Mouse (Mus musculus) hindbrain, embryonic 12.5 days (tissue): ENCODE measurements around the gene Rplp0. TPM values are rescaled to one million over a fixed set of nuclear protein-coding genes. Genes with fewer than 3 reads are reported as not detected.
A peak's percentile ranks its signal among the peaks of the same experiment; 100 is the strongest.

ENCODE experiments used
- ATAC-seq: fragments of 200-750 bp; cut with Nextera tagmentation; 2 replicates; pipeline ENCODE4 v1.8.0; 2017; ENCODE audit warnings: moderate TSS enrichment; ENCODE audit not compliant: low FRiP score
- H3K27ac ChIP-seq: fragments of 300-500 bp; sonication (generic); 2 replicates; pipeline ENCODE4 v1.5.1; 2016; ENCODE audit warnings: mild to moderate bottlenecking
- H3K27me3 ChIP-seq: fragments of 300-500 bp; sonication (generic); 2 replicates; pipeline ENCODE4 v1.6.1; 2016; ENCODE audit warnings: mild to moderate bottlenecking
- H3K36me3 ChIP-seq: fragments of 300-500 bp; sonication (generic); 2 replicates; pipeline ENCODE4 v1.6.1; 2016; ENCODE audit warnings: mild to moderate bottlenecking
- H3K4me1 ChIP-seq: fragments of 300-500 bp; sonication (generic); 2 replicates; pipeline ENCODE4 v1.6.1; 2016
- H3K4me2 ChIP-seq: fragments of 300-500 bp; sonication (generic); replicated peaks from 2 replicates; pipeline ENCODE4 v1.6.1; 2016; ENCODE audit warnings: mild to moderate bottlenecking
- H3K4me3 ChIP-seq: fragments of 300-500 bp; sonication (generic); 2 replicates; pipeline ENCODE4 v1.5.1; 2016; ENCODE audit warnings: mild to moderate bottlenecking
- H3K9ac ChIP-seq: fragments of 300-500 bp; sonication (generic); 2 replicates; pipeline ENCODE4 v1.6.1; 2016; ENCODE audit warnings: mild to moderate bottlenecking, moderate library complexity
- H3K9me3 ChIP-seq: fragments of 300-500 bp; sonication (generic); replicated peaks from 2 replicates; pipeline ENCODE4 v1.6.1; 2016; ENCODE audit warnings: mild to moderate bottlenecking
- WGBS: fragments of 180-500 bp; shearing (Covaris S2); methylation state at CpG from one replicate; pipeline ENCODE4 v1.1.7; 2016; 5-methylcytosine and 5-hydroxymethylcytosine counted together
- polyA plus RNA-seq: library from polyadenylated mRNA; unstranded; fragments of >200 nt; fragmentation: Nextera tagmentation; extraction: Ambion mirVana; gene quantifications from 2 replicates; pipeline ENCODE4 v1.2.1, GENCODE M21; 2016

Rplp0 gene
- polyA plus RNA-seq, 1 experiment from 2014 or later = 900 TPM

DNA sequence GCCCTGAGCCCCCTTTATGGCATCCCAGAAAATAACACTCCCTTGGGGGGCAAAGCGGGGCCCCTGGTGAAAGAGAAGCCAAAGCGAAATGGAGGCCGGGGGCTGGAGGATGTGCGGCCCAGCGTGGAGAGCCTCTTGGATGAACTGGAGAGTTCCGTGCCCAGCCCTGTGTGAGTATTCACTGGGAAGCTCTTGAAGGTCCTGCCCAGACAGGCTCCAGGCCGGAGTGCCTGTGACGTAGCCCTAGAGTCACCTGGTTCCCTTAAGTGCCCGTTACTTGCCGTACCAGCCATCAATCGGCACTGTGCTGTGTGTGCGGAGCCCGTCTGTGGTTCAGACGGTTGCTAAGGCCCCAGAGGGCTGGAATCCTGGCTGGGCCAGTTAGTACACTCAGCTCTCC lies 13.6 kb upstream of the Rplp0 start:
- peaks cover 34% of the 10 kb centered on the region for H3K36me3 ChIP-seq
- no peaks in the 10 kb centered on the region for H3K27me3 ChIP-seq
- 85% methylated on average over 14 of the region's 14 CpGs for WGBS
- no peak overlapping the region for H3K4me3 ChIP-seq
- peaks cover 52% of the 10 kb centered on the region for H3K4me1 ChIP-seq
- no peak overlapping the region for H3K9ac ChIP-seq
- ATAC-seq = no peak
- H3K9me3 ChIP-seq = no peaks in the 10 kb centered on the region
- no peak overlapping the region for H3K4me2 ChIP-seq
- no peak overlapping the region for H3K27ac ChIP-seq

DNA sequence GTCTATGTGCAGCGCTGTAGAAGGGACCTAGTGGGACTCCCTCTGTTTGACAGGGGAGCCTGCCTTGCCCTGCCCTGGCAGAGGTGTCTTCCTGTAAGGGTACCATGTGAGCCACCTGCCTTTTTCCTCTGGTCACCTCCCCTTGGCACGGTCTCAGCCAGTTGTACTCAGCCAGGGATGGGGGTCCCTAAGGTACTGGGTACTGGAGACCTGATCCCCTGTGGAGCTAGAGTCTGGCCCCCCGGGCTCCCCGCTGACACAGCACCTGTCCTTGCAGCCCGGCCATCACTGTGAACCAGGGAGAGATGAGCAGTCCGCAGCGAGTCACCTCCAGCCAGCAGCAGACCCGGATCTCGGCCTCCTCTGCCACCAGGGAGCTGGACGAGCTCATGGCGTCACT lies 12.7 kb upstream of the Rplp0 start:
- no peak overlapping the region for H3K4me3 ChIP-seq
- no peak for ATAC-seq
- peak overlapping the region; percentile 23 for H3K9ac ChIP-seq
- no peaks in the 10 kb centered on the region for H3K27me3 ChIP-seq
- H3K9me3 ChIP-seq = no peaks in the 10 kb centered on the region
- H3K4me2 ChIP-seq = no peak overlapping the region
- H3K4me1 ChIP-seq = peaks cover 56% of the 10 kb centered on the region
- H3K36me3 ChIP-seq = peaks cover 34% of the 10 kb centered on the region
- WGBS = 62% methylated on average over 11 of the region's 11 CpGs
- peak overlapping the region; percentile 12; the same call in 1 of the 2 replicates for H3K27ac ChIP-seq

DNA sequence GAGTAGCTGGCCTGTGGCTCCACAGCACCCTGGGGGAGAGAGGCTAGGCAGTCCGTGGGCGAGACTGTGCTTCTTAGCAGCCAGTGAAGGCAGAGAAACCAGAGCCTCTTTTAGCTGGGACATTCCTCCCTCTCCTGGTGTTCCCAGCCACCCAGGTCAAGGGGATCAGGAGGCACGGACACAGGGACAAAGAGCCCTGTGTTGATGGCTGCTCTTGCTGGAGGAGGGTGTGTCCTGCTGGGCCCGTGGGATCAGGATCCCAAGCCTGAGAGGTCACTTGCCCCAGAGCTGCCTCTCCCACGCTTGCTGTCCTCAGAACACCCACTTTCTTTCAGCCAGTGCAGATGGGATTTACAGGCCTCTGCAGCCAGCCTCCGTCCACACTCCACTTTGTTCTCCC lies 12.3 kb upstream of the Rplp0 start:
- peaks cover 38% of the 10 kb centered on the region for H3K36me3 ChIP-seq
- peak overlapping the region; percentile 23 for H3K9ac ChIP-seq
- no peak for ATAC-seq

DNA sequence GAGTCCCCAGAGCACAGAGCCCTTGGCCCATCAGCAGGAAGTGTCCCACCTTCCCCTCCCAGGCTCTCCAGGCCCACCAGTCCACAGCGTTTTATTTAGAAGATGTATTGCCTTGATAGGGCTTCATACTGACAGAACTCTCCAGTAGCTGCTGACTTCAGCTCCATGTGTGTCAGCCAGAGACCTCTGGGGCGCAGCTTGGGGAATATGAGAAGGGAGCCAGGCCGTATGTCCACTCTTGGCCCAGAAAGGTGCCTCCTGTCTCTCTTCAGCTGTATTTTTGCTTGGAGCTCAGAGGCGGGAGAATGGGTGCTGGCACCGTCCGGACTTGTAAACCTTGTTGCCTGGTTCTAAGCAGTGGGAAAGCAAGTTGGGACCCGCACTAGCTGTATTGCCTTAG lies 11.8 kb upstream of the Rplp0 start:
- Histone ChIP-seq H3K4me1 (peaks cover 54% of the 10 kb centered on the region), H3K27me3 (no peaks in the 10 kb centered on the region), H3K4me2 (no peak overlapping the region), H3K9ac (0 out of 2 replicates have a peak overlapping the region, but pooled peaks have one; percentile 23), H3K4me3 (no peak overlapping the region), H3K9me3 (no peaks in the 10 kb centered on the region), H3K27ac (peak overlapping the region; percentile 46; the same call in 1 of the 2 replicates), H3K36me3 (peaks cover 40% of the 10 kb centered on the region)
- 76% methylated on average over 7 of the region's 7 CpGs for WGBS
- no peak for ATAC-seq

More for the DNA sequence above, 12.3 kb upstream of the Rplp0 start:
- no peaks in the 10 kb centered on the region for H3K27me3 ChIP-seq
- no peaks in the 10 kb centered on the region for H3K9me3 ChIP-seq
- 35% methylated on average over 6 of the region's 6 CpGs for WGBS
- peak overlapping the region; percentile 46 for H3K27ac ChIP-seq
- no peak overlapping the region for H3K4me3 ChIP-seq
- no peak overlapping the region for H3K4me2 ChIP-seq
- H3K4me1 ChIP-seq = peaks cover 56% of the 10 kb centered on the region

DNA sequence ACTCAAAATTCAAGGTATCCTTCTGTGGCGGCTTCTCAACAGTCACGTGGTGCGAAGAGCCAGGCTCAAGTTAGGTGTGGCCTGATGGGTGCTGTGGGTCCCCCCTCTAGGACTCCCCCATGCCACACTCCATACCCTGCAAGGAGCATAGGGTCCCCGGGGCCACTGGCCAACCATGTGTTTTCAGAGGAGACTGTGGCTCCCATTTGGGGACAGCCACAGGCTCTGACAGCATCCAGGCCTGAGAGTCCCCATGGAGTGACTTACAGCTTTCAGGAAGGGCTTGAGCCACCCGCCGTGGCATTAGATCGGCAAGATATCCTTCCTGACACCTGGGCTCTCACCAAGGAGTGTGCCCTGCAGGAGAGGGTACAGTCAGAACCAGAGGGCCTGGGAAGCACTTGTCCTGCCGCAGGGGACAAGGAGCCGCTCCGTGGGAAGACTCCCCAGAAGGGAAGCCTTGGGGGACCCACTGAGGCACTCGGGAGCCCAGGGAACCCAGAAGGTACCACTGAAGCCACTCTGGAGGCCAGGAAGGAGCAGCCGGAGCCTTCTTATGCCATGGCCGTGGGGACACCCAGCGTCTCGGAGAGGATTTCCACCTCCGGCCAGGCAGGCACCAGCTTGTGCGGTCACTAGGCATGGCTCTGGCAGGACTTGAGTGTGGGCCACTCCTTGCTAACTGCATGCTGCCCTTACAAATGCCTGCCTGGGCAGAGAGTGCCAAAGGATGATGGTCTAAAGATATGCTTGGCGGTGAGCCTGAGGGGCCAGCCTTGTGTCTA lies 10.6 kb upstream of the Rplp0 start:
- Histone ChIP-seq H3K9me3 (no peaks in the 10 kb centered on the region), H3K4me1 (peaks cover 42% of the 10 kb centered on the region), H3K27me3 (no peaks in the 10 kb centered on the region), H3K27ac (no peak overlapping the region), H3K9ac (no peak overlapping the region), H3K4me3 (no peak overlapping the region), H3K36me3 (peaks cover 52% of the 10 kb centered on the region), H3K4me2 (no peak overlapping the region)
- ATAC-seq = no peak
- WGBS = 92% methylated on average over 18 of the region's 18 CpGs

DNA sequence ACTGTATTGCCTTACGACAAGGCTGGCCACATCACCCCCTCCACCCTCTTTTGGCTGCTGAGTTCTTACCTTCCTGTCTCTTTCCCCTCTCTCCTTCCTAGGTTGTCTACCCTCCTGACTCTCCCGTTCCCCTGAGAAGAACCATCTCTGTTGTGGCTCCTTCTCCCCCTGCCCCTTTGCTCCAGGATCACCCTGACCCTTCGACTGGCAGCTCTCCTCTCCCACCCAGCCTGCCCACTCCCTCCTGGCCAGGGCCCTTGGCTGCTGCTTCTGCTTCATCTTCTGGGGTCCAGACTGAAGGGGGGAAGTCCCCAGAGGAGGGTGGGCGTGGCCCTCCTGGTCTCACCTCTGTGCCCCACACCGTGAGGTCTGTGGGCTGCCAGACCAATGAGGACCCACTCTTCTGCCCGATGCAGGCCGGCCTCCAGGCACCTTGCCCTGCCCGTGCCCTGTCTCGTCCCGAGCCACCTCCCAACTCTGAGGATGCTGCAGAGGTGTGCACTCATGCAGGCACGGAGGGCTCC lies 8.7 kb upstream of the Rplp0 start:
- peaks cover 56% of the 10 kb centered on the region for H3K36me3 ChIP-seq
- H3K4me3 ChIP-seq = no peak overlapping the region
- H3K4me2 ChIP-seq = no peak overlapping the region
- H3K4me1 ChIP-seq = peaks cover 23% of the 10 kb centered on the region
- H3K9ac ChIP-seq = no peak overlapping the region
- no peak for ATAC-seq
- no peaks in the 10 kb centered on the region for H3K27me3 ChIP-seq
- no peaks in the 10 kb centered on the region for H3K9me3 ChIP-seq
- H3K27ac ChIP-seq = no peak overlapping the region
- 80% methylated on average over 11 of the region's 11 CpGs for WGBS

DNA sequence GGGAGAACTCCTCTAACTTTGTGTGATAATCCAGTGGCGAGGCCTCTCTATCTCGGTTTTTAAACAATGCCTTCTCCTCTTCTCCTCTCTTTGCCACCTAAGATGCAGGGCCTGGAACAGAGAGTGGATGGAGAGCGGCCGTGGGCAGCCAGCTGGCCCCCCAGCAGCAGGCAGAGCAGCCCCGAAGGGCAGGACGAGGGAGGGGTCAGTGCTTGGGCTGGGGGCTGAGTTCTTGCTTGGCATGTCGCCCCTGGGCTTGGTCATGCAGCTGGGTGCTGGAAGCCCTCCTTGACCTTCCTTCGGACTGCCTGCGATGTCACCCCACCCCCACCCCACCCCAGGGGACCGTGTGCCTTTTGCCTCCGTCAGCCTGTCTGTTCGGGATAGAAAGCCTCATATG lies 7.9 kb upstream of the Rplp0 start:
- H3K36me3 ChIP-seq = peaks cover 49% of the 10 kb centered on the region
- H3K27ac ChIP-seq = no peak overlapping the region
- H3K4me1 ChIP-seq = peaks cover 17% of the 10 kb centered on the region
- WGBS = 61% methylated on average over 12 of the region's 12 CpGs
- no peak overlapping the region for H3K9ac ChIP-seq
- no peak for ATAC-seq
- H3K4me2 ChIP-seq = no peak overlapping the region
- H3K27me3 ChIP-seq = no peaks in the 10 kb centered on the region
- no peak overlapping the region for H3K4me3 ChIP-seq
- no peaks in the 10 kb centered on the region for H3K9me3 ChIP-seq

DNA sequence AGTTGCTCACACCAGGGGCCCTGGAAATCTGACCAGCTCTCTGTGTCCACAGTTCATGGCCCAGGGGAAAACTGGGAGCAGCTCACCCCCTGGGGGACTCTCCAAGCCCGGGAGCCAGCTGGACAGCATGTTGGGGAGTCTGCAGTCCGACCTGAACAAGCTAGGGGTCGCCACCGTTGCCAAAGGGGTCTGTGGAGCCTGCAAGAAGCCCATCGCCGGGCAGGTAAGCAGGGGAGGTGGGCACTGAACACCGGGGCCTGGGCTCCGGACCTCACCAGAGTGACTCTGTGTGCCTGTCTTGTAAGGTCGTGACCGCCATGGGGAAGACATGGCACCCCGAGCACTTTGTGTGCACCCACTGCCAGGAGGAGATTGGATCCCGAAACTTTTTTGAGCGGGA lies 7.5 kb upstream of the Rplp0 start:
- no peak for ATAC-seq
- Histone ChIP-seq H3K4me1 (peaks cover 12% of the 10 kb centered on the region), H3K36me3 (peaks cover 46% of the 10 kb centered on the region), H3K4me2 (no peak overlapping the region), H3K27me3 (no peaks in the 10 kb centered on the region), H3K9me3 (no peaks in the 10 kb centered on the region), H3K9ac (no peak overlapping the region), H3K27ac (no peak overlapping the region), H3K4me3 (no peak overlapping the region)
- 83% methylated on average over 13 of the region's 13 CpGs for WGBS

DNA sequence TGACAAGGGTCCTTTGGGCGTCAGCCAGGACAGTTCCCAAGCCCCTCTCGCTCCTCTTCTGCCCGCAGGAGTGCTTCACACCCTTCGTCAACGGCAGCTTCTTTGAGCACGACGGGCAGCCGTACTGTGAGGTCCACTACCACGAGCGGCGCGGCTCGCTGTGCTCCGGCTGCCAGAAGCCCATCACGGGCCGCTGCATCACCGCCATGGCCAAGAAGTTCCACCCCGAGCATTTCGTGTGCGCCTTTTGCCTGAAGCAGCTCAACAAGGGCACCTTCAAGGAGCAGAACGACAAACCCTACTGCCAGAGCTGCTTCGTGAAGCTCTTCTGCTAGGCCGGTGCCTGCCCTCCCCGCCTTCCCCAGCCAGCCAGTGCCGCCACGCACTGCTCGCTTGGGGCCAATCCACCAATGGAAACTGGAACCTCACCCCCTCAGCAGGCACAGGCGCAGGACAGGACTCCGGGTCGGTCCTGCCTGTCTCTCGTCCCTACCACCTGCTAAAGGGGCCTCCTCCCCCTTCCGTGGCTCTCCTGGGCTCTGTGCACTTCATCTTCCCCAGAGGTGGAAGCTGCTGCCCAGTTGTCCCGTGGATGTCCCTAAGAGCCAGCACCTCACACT lies 5.4 kb upstream of the Rplp0 start:
- 86% methylated on average over 33 of the region's 33 CpGs for WGBS
- H3K9me3 ChIP-seq = no peaks in the 10 kb centered on the region
- H3K4me2 ChIP-seq = no peak overlapping the region
- no peaks in the 10 kb centered on the region for H3K27me3 ChIP-seq
- H3K27ac ChIP-seq = no peak overlapping the region
- H3K4me1 ChIP-seq = peaks cover 5% of the 10 kb centered on the region
- no peak for ATAC-seq
- H3K9ac ChIP-seq = no peak overlapping the region
- peaks cover 25% of the 10 kb centered on the region for H3K36me3 ChIP-seq
- no peak overlapping the region for H3K4me3 ChIP-seq

DNA sequence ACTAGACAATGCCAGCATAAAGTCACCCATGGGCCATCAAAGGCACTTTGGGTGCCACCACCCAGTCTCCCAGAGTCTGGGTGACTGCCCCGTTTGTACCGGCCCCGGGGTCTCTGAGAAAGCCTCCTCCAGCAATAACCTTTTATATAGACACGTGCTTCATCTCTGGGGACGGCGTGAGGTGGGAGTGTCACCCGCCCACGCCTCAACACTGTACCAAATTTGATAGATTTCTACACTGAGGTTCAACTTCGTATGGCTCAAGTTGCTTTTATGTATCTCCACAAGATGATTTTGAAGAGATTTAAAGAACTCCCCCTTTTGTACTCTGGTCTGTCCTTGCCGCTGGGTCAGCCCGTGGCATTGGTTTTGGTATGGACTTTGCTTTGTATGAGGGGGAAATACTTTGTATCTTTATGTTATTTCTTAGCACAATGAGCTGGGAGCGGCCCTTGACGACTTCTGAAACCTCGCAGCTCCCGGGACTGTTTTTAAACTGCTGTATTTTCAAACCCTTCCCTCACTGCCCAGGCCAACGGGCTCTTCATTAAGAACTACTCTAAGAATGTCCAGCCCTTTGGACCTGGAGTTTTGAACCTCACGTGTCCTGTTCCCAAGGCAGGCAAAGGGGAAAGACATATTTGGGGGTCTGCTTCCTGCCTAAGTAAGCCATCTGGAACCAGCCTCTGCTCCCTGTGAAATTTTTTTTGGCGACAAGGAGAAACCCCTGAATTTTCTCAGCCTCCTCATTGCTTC lies 4.6 kb upstream of the Rplp0 start:
- no peak overlapping the region for H3K27ac ChIP-seq
- WGBS = 89% methylated on average over 18 of the region's 18 CpGs
- no peaks in the 10 kb centered on the region for H3K9me3 ChIP-seq
- ATAC-seq = no peak
- no peaks in the 10 kb centered on the region for H3K27me3 ChIP-seq
- H3K4me3 ChIP-seq = no peak overlapping the region
- H3K4me1 ChIP-seq = peaks cover 5% of the 10 kb centered on the region
- no peak overlapping the region for H3K4me2 ChIP-seq
- peaks cover 24% of the 10 kb centered on the region for H3K36me3 ChIP-seq
- no peak overlapping the region for H3K9ac ChIP-seq

DNA sequence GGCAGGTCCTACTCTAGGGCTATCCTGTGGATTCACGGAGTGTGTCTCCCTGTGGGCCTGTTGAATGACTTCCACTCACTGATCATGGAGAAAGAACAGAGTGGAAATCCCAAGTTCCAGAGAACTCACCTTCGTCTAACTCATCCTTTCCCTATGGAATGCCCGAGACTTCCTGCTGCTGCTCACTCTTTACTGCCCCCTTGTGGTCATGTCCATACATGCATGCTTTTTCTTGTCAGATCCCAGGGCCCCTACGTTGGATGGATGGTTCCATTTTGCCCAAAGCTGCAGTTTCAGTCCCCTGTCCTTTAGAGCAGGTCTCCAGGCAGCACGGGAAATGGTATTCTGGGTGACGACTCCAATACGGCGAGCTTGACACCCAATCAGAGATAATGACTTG lies 3.0 kb upstream of the Rplp0 start:
- no peak overlapping the region for H3K27ac ChIP-seq
- no peak for ATAC-seq
- no peaks in the 10 kb centered on the region for H3K9me3 ChIP-seq
- no peak overlapping the region for H3K4me3 ChIP-seq
- H3K4me1 ChIP-seq = peaks cover 13% of the 10 kb centered on the region
- H3K4me2 ChIP-seq = no peak overlapping the region
- H3K27me3 ChIP-seq = no peaks in the 10 kb centered on the region
- peaks cover 30% of the 10 kb centered on the region for H3K36me3 ChIP-seq
- 9% methylated on average over 8 of the region's 8 CpGs for WGBS
- H3K9ac ChIP-seq = no peak overlapping the region

DNA sequence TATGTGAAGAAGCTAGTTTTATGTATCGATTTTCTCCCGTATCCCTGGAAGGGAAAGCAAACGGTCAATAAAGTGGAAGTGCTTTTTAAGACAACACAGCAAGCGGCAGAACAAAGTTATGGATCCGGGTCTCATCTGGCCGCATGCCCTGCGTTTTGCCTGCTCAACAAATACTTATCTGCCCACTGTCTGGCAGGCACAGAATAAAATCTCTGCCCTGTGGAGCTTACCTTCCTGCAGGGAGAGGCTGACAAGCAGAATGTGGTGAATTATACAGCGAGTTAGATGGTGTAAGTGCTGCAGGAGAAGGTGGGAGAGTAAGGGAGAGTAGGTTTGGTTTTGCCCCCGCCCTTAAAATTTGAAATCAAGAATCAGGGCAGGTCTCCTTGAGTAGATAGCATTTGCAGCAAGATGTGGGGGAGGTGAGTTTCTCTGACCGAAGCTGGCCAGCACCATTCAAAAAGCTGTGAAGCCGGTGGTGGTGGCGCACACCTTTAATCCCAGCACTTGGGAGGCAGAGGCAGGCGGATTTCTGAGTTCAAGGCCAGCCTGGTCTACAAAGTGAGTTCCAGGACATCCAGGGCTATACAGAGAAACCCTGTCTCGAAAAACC lies 979 bp upstream of the Rplp0 start:
- WGBS = 93% methylated on average over 14 of the region's 14 CpGs
- Histone ChIP-seq H3K4me1 (peaks cover 13% of the 10 kb centered on the region), H3K27me3 (no peaks in the 10 kb centered on the region), H3K9ac (no peak overlapping the region), H3K4me2 (no peak overlapping the region), H3K9me3 (no peaks in the 10 kb centered on the region), H3K4me3 (no peak overlapping the region), H3K27ac (no peak overlapping the region), H3K36me3 (peaks cover 34% of the 10 kb centered on the region)
- ATAC-seq = no peak
